Mouse (Mus musculus) frontal cortex, postnatal 10 days (tissue): ENCODE data around the gene Armh2.
"Not testable (repeated sequence)": the region's sequence is repeated elsewhere in the genome, so short reads cannot be mapped to it uniquely, and the experiment has no call there.

Source experiments
- DNase-seq, 2 experiments: peaks; one replicate each; pipeline ENCODE4 v3.0.0; 2022; ENCODE audit warnings: low spot score in 2 of 2, mixed read lengths in 1 of 2

Gene Armh2

DNA sequence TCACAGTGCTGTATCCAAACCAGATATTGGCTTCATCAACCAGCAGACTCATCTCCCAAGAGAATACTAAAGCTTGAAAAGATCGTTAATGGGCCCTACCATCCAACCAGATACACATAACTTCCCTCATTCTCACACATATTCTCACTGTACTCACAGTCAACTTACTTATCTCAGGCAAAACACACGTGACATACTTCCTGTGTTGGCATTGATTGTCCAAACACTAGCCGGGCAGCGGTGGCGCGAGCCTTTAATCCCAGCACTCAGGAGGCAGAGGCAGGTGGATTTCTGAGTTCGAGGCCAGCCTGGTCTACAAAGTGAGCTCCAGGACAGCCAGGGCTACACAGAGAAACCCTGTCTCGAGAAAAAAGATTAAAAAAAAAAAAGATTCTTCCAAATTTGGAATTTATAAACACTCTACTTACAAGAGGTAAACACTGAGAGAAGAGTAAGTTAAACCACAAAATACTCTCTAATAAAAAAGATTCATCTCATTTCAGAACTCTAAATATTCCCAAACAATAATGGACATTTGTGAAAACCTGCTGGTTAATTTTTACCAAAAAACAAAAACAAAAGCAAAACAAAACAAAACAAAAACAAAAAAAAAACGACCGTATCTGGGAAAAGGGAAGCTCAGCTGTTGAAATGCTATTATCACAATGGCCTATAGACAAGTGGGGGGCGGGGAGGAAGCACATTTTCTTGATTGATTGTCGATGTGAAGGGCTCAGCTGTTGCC lies 17.0 kb downstream of the Armh2 start:
- DNase-seq = no peak

DNA sequence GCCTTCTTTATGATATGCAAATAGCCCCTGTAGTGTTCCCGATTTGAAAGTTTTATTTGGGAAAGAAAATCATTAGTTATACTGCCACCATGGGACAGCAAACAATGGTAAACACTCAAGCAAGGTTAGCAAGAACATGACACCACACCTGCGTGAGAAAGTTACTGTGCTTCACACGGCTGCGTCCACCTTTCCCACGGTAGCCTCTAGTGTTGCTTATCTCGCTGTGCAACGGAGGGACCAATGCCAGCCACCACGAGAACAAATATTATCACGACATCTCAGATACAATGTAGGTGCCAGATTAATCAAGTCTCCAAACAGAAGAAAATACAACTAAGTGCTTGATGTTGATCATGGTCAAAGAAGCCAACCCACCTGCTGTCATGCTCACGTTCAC lies 18.4 kb downstream of the Armh2 start:
- DNase-seq = no peak

DNA sequence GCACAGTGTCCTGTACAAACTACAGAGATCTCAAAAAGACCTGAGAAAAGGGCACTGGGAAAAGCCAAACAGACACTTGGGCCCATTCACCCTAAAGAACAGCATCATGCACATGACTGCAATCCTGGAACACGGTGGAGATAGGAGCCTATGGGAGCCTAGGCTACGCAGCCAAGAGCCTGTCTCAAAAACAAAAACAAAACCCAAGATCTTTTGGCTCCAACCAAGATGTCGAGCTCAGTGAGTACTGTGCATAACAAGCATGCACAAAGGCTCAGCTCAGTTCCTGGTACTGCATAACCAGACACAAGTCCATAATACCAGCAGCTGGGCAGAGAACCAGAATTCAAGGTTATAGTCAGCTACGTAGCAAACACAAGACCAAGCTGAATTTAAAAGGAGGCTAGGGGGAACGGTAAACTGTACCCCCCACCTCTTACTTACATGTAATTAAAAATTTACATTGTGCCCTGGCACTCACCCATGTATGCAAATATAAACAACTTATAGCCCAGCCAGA lies 19.4 kb downstream of the Armh2 start:
- no peak for DNase-seq

DNA sequence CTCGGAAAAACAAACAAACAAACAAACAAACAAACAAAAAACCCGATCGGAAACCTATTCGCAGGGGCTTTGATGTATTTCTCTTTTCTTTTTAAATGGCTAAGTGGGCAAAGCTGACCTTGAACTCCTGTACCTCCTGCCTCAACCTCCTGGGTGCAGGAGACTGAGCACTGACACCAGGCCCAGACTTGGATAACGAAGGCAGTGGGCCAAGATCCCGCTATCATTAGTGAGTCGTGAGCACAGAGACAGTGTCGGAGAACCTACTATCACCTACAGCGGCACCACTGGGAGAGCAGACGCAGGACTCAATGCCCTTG lies 20.0 kb downstream of the Armh2 start:
- DNase-seq = no peak

DNA sequence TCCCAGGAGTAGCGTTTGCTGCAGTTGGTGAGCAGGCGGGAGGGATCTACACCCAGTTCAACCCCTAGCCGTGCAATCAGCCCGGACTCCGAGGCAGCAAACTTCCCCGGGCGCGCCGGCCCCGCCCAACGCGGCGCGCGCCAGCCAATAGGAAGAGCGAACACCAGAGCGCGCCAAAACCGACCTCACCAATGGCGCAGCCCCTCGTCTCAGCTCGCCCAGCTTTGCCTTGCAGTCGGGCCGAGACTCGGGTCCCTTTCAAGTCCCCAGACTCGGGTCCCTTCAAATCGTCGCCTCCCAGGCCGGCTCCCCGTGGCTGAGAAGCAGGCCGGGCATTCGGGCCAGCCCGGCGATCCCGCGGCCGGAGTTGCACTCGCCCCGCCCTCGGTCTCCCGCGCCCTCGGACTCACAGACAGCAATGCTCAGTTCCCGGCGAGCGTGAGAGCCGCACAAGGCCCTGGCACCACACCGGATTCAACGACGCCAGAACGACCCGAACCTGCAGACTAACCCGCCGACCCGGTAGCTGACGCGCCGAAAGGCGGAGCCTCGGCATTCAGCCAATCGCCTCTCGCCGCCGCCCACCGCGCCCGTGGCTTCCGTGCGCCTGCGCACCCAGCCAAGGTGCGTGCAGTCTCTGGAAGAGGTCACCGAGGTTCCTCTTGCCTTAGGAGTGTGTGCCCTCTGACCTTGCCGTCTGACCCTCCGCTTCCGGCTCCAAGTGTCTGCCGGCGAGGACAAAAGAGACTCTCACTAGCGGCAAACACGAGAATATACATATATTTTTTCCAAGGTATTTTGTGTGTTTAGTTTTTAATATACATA lies 20.6 kb downstream of the Armh2 start, which contains the start of gene Gmnn:
Gene Gmnn, minus strand, starts transcription at position 521 of the 825 bp plus-strand sequence.
- DNase-seq = peak; percentile 62 to 81

DNA sequence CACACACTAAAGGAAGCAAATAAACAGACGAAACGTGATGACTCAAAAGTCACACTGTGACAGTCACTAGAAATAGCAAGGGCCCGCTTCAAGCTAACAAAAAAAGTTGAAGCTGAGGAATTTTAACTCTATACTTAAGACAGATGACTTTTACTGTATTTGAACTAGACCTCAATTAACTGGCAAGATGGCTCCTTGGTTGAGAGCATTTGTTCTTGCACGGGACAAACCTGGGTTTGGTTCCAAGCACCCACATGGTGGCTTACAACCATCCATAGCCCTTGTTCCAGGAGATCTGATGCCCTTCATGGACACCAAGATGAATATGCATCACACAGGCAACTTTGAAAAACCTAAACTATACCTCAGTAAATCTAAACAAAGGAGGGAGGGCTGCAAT lies 21.2 kb downstream of the Armh2 start:
- DNase-seq = no peak

DNA sequence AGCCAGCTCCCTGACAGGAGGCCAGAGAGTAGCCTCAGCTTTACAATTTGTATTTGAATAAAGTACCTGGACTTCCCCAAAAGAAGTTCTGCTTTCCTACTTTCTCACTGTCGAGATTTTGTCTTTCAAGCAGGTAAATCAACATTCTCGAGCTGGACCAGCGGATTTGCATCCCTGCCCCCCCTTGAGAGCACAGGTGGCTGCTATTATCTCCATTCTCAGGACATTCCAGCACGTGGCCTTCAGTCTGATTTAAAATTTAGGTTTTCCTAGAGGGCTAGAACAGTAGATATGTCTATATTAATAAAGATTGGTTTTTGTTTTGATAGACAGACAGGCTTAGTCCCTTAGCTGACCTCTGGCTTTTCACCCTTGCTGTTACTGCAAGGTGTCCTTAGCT lies 26.8 kb downstream of the Armh2 start:
- DNase-seq = not testable (repeated sequence)

DNA sequence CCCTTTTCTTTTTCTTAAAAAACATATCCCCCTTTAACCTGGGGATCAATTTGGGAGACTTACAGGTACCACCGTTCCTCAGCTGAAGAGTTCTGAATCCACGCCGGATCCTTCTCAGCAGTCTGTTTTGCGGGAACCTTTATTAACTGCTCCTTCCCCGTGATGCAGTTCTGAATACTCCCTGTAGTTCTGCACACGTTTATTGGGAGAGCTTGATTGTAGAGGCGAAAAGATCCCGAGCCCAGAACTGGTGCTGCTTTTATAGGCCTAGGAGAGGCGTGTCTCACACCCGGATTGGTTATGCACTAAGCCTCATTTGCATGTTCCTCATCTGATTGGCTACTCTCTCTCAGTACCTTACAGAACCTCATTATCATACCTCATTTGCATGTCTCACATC lies 30.4 kb downstream of the Armh2 start:
- not testable (repeated sequence) for DNase-seq

DNA sequence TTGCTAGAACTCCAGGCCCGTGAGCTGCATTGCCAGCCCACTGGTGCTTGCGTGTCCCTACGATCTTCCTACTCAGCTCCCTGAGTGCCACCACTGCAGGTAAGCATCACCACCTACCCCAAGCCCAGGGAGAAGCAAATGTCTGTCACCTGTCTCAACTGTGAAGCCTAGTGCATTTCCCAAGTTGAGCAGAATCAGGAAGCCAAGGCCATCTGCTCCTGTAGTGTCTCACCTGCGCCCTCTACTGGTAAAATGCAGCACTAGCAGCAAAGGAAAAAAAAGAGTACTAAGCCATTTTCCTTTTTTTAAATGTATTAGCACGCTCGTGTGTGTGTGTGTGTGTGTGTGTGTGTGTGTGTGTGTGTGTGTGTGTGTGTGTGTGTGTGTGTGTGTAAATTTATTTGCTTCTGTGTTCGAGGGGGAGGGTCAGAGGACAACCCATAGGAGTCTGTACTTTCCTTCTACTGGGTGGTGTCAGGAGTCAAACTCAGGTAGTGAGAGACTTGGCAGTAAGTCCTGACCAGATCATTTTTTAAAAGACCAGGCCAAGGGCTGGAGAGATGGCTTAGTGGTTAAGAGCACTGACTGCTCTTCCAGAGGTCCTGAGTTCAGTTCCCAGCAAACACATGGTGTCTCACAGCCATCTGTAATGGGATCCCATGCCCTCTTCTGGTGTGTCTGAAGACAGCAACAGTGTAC lies 35.3 kb downstream of the Armh2 start:
- DNase-seq = peak in 1 of 2 experiments; percentile 32

DNA sequence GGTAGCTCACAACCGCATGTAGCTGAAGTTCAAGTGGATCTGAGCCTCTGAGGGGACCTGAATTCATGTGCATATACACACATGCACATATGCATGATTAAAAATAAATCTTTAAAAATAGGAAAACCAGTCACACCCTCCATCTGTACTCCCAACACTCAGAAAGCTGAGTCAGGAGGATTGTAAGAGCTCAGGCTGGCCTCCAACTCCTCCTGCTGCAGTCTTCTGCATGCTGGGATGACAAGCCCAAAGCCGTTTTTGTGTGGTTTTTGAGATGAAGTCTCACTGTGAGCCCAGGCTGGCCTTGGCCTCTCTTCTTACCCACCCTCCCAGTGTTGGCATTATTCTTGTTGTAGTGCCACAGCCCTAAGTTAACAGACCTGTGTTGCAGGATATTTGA lies 37.0 kb downstream of the Armh2 start:
- DNase-seq = no peak

DNA sequence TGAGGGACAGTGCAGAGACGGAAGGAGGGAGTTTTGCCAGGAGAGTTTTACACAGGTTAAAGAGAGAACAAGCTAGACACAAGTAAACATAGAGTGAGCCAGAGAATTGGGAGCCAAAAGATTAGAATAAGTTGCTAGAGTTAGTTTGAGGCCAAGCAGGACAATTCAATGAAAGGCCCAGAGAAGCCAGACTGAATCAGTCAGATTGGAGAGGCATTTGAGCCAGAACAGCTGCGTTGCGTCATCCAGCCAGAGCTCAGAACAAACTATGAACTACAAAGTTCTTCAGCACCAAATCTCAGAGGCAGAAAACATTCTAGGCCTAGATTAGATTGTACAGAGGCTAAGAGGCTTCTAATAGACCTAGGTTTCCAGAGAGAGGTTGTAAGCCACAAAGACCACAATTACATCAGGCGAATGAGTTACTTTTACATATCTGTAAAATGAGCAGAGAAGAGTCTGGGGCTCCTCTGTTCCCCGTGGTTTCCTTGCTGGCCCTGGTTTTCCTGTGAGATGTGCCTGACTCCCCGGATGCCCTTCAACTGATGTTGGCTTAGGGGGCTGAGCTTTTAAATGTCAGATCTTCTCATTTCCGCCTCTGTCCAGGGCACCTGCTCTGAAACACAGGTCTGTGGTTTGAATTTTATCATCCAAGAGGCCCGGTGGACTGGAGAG lies 37.8 kb downstream of the Armh2 start:
- DNase-seq = no peak

DNA sequence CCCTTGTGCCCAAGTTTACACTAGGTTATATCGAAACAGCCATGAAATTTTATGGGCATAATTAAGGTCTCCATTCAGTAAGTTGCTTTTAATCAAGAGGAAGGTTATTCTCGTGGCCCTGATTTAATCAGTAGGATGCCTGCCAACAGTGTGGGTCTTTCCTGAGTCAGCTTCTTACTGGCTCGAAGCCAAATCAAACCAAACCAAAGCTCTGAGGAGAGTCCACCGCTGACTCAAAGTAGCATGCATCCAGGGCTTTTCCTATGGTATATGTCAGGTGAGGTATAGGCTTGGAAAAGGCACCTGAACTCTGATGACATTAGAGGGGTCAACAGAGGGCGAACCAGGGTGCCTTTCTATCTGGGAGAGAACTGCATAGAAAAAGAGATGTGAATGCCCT lies 40.9 kb downstream of the Armh2 start:
- no peak for DNase-seq

DNA sequence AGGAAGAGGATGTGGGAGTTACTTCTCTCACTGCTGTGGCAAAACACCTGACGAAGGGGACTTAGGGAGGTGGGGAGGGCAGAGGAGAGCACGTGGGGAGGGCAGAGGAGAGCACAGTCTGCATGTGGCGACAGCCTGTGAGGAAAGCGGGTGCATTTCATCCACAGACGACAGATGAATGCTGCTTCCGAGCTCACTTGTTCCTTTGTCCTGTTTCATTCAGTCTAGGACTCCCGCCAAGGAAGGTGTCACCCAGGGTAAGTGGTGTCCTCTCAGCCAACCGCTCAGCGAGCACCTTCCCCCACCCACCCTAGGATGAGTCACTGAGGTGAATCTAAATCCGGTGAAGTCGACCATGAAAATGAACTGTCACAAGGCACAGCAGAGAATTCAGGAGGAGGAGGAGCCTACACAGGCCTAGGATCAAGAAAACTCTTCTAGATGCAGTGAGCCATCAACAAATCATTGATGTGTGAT lies 45.0 kb downstream of the Armh2 start:
- no peak for DNase-seq

DNA sequence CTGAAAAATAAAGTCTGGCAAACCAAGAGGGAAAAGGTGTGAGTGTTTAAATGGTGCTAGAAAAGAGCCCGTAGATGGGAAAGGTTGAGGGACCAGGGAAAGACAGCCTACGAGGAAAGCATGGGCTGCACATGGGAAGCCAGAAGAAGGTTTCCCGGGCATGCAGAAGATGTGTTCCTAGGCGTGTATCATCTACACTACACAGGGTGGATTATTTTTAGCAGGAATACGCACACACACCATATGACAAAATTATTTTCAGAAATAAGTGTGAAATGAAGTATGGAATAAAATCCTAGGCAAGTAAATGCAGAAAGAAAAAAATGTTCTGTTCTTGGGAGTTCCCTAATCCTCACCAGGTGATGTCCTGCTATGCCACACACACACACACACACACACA lies 46.4 kb downstream of the Armh2 start:
- no peak for DNase-seq

DNA sequence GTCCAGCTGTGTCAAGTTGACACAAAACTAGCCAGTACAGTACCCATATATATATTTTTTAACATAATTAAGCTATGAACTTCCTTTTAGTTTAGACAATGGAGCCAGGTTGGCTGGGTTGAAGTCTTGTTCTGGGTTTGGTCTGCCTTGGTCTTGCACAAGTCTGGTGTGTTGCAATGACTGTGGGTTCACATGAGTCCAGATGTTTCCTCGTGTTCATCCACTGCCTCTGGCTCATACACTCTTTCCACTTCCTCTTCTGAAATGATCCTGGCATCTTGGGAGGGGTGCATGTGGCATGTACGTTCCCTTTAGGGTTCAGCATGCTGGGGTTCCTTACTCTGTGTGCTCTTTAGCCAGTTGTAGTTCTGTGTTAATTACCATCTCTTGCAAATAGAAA lies 50.3 kb downstream of the Armh2 start:
- no peak for DNase-seq

DNA sequence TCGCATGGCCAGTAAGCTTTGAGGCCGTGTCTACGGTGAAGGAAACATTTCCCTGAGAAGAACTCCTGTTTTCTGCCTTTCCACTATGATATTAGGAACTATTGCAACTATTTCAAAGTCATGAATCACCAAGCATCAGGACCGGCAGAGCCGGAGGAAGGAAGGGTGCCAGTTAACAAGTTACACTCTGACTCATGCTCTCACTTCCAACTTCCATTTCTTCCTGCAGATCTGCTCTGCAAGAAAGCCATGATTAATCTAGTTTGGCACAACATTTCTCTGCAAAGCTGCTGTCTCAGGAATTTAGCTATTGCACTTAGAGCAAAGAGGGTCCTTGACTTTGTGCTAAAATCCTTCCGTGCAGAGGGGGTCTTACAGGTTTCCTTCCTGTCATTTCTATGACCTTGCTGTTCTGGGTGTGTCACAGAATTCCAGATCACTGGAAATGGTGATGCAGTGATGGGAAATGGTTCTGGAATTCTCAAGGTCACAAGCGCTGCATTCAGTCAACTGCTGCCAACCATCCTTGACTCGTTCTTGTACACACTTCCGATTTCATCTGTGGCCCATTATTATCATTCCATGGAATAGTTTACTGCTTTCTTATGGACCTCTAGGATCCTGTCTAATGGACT lies 51.5 kb downstream of the Armh2 start:
- no peak for DNase-seq
